Mouse (Mus musculus): ENCODE data around the gene Pacrg. TPM values are rescaled to one million over a fixed set of nuclear protein-coding genes. Genes with fewer than 3 reads are reported as not detected.

Pacrg gene
- polyA plus RNA-seq, 1 experiment from 2014 or later: 3.7 TPM

- WGBS: 85% methylated on average over 1 of the region's 1 CpGs
- H3K4me1 ChIP-seq (ENCODE audit: control insufficient read depth, insufficient read depth, low read length): no peaks in the 10 kb centered on the region
- DNase-seq (ENCODE audit: low spot score, missing footprints): no peak
These were observed 123.0 kb downstream of the Pacrg start for GRCm38 (mm10) chr17:10717148-10717547.

GRCm38 (mm10) chr17:10702781-10703180, 137.3 kb downstream of the Pacrg start:
- H3K9me3 ChIP-seq (ENCODE audit: control insufficient read depth, low read length): no peaks in the 10 kb centered on the region
- DNase-seq (ENCODE audit: low spot score, missing footprints) (no peak), ATAC-seq (ENCODE audit: low FRiP score) (no peak)
- H3K4me1 ChIP-seq (ENCODE audit: control insufficient read depth, insufficient read depth, low read length): no peaks in the 10 kb centered on the region
- WGBS: 84% methylated on average over 6 of the region's 6 CpGs
- no peaks in the 10 kb centered on the region for H3K36me3 ChIP-seq (ENCODE audit: control insufficient read depth, insufficient read depth, low read length)
- H3K4me2 ChIP-seq: no peak overlapping the region
- no peak overlapping the region for H3K4me3 ChIP-seq (ENCODE audit: low read depth, low read length)
- no peak overlapping the region for H3K27ac ChIP-seq (ENCODE audit: low read depth, low read length)
- H3K27me3 ChIP-seq (ENCODE audit: control insufficient read depth, insufficient read depth, low read length): no peaks in the 10 kb centered on the region
- H3K9ac ChIP-seq (ENCODE audit: low read length): no peak overlapping the region

More at GRCm38 (mm10) chr17:10717148-10717547, 123.0 kb downstream of the Pacrg start:
- Histone ChIP-seq H3K9ac (ENCODE audit: low read length) (no peak overlapping the region), H3K4me3 (ENCODE audit: low read depth, low read length) (no peak overlapping the region), H3K9me3 (ENCODE audit: control insufficient read depth, low read length) (no peaks in the 10 kb centered on the region), H3K4me2 (no peak overlapping the region), H3K36me3 (ENCODE audit: control insufficient read depth, insufficient read depth, low read length) (no peaks in the 10 kb centered on the region), H3K27me3 (ENCODE audit: control insufficient read depth, insufficient read depth, low read length) (no peaks in the 10 kb centered on the region), H3K27ac (ENCODE audit: low read depth, low read length) (no peak overlapping the region)
- no peak for ATAC-seq (ENCODE audit: low FRiP score)

- Histone ChIP-seq H3K4me2 (no peak overlapping the region), H3K4me1 (ENCODE audit: control insufficient read depth, insufficient read depth, low read length) (no peaks in the 10 kb centered on the region), H3K4me3 (ENCODE audit: low read depth, low read length) (no peak overlapping the region), H3K27ac (ENCODE audit: low read depth, low read length) (no peak overlapping the region), H3K9me3 (ENCODE audit: control insufficient read depth, low read length) (no peaks in the 10 kb centered on the region), H3K27me3 (ENCODE audit: control insufficient read depth, insufficient read depth, low read length) (no peaks in the 10 kb centered on the region), H3K9ac (ENCODE audit: low read length) (no peak overlapping the region), H3K36me3 (ENCODE audit: control insufficient read depth, insufficient read depth, low read length) (no peaks in the 10 kb centered on the region)
- WGBS: 86% methylated on average over 8 of the region's 8 CpGs
- no peak for DNase-seq (ENCODE audit: low spot score, missing footprints)
- no peak for ATAC-seq (ENCODE audit: low FRiP score)
These were observed 142.1 kb downstream of the Pacrg start for GRCm38 (mm10) chr17:10698041-10698440.

GRCm38 (mm10) chr17:10695421-10695820, 144.7 kb downstream of the Pacrg start:
- H3K27me3 ChIP-seq (ENCODE audit: control insufficient read depth, insufficient read depth, low read length): no peaks in the 10 kb centered on the region
- no peak for ATAC-seq (ENCODE audit: low FRiP score)
- no peaks in the 10 kb centered on the region for H3K36me3 ChIP-seq (ENCODE audit: control insufficient read depth, insufficient read depth, low read length)
- H3K9ac ChIP-seq (ENCODE audit: low read length): no peak overlapping the region
- H3K4me1 ChIP-seq (ENCODE audit: control insufficient read depth, insufficient read depth, low read length): no peaks in the 10 kb centered on the region
- no peak overlapping the region for H3K27ac ChIP-seq (ENCODE audit: low read depth, low read length)
- no peaks in the 10 kb centered on the region for H3K9me3 ChIP-seq (ENCODE audit: control insufficient read depth, low read length)
- DNase-seq (ENCODE audit: low spot score, missing footprints): no peak
- H3K4me3 ChIP-seq (ENCODE audit: low read depth, low read length): no peak overlapping the region
- H3K4me2 ChIP-seq: no peak overlapping the region

GRCm38 (mm10) chr17:10677098-10677497, 163.0 kb downstream of the Pacrg start:
- 84% methylated on average over 4 of the region's 4 CpGs for WGBS
- no peaks in the 10 kb centered on the region for H3K36me3 ChIP-seq (ENCODE audit: control insufficient read depth, insufficient read depth, low read length)
- no peak overlapping the region for H3K27ac ChIP-seq (ENCODE audit: low read depth, low read length)
- H3K9ac ChIP-seq (ENCODE audit: low read length): no peak overlapping the region
- H3K27me3 ChIP-seq (ENCODE audit: control insufficient read depth, insufficient read depth, low read length): no peaks in the 10 kb centered on the region
- ATAC-seq (ENCODE audit: low FRiP score): no peak
- no peak for DNase-seq (ENCODE audit: low spot score, missing footprints)
- no peak overlapping the region for H3K4me2 ChIP-seq
- no peak overlapping the region for H3K4me3 ChIP-seq (ENCODE audit: low read depth, low read length)
- no peaks in the 10 kb centered on the region for H3K4me1 ChIP-seq (ENCODE audit: control insufficient read depth, insufficient read depth, low read length)
- no peaks in the 10 kb centered on the region for H3K9me3 ChIP-seq (ENCODE audit: control insufficient read depth, low read length)

- H3K27ac ChIP-seq (ENCODE audit: low read depth, low read length): no peak overlapping the region
- H3K36me3 ChIP-seq (ENCODE audit: control insufficient read depth, insufficient read depth, low read length): no peaks in the 10 kb centered on the region
- ATAC-seq (ENCODE audit: low FRiP score): no peak
- DNase-seq (ENCODE audit: low spot score, missing footprints): no peak
- WGBS: 71% methylated on average over 5 of the region's 5 CpGs
- H3K9ac ChIP-seq (ENCODE audit: low read length): no peak overlapping the region
- H3K27me3 ChIP-seq (ENCODE audit: control insufficient read depth, insufficient read depth, low read length): no peaks in the 10 kb centered on the region
- no peak overlapping the region for H3K4me2 ChIP-seq
- H3K4me3 ChIP-seq (ENCODE audit: low read depth, low read length): no peak overlapping the region
- no peaks in the 10 kb centered on the region for H3K9me3 ChIP-seq (ENCODE audit: control insufficient read depth, low read length)
- no peaks in the 10 kb centered on the region for H3K4me1 ChIP-seq (ENCODE audit: control insufficient read depth, insufficient read depth, low read length)
These were observed 164.6 kb downstream of the Pacrg start for GRCm38 (mm10) chr17:10675536-10675935.

- DNase-seq (ENCODE audit: low spot score, missing footprints) (no peak), ATAC-seq (ENCODE audit: low FRiP score) (no peak)
- H3K4me1 ChIP-seq (ENCODE audit: control insufficient read depth, insufficient read depth, low read length): no peaks in the 10 kb centered on the region
- no peak overlapping the region for H3K27ac ChIP-seq (ENCODE audit: low read depth, low read length)
- no peaks in the 10 kb centered on the region for H3K9me3 ChIP-seq (ENCODE audit: control insufficient read depth, low read length)
- WGBS: 71% methylated on average over 3 of the region's 3 CpGs
- no peak overlapping the region for H3K9ac ChIP-seq (ENCODE audit: low read length)
- no peaks in the 10 kb centered on the region for H3K36me3 ChIP-seq (ENCODE audit: control insufficient read depth, insufficient read depth, low read length)
- no peak overlapping the region for H3K4me3 ChIP-seq (ENCODE audit: low read depth, low read length)
- no peak overlapping the region for H3K4me2 ChIP-seq
- H3K27me3 ChIP-seq (ENCODE audit: control insufficient read depth, insufficient read depth, low read length): no peaks in the 10 kb centered on the region
These were observed 165.1 kb downstream of the Pacrg start for GRCm38 (mm10) chr17:10675048-10675447.

- Histone ChIP-seq H3K36me3 (ENCODE audit: control insufficient read depth, insufficient read depth, low read length) (no peaks in the 10 kb centered on the region), H3K9ac (ENCODE audit: low read length) (no peak overlapping the region), H3K27me3 (ENCODE audit: control insufficient read depth, insufficient read depth, low read length) (no peaks in the 10 kb centered on the region), H3K4me2 (no peak overlapping the region), H3K4me1 (ENCODE audit: control insufficient read depth, insufficient read depth, low read length) (no peaks in the 10 kb centered on the region), H3K4me3 (ENCODE audit: low read depth, low read length) (no peak overlapping the region), H3K27ac (ENCODE audit: low read depth, low read length) (no peak overlapping the region), H3K9me3 (ENCODE audit: control insufficient read depth, low read length) (no peaks in the 10 kb centered on the region)
- ATAC-seq (ENCODE audit: low FRiP score) (no peak), DNase-seq (ENCODE audit: low spot score, missing footprints) (no peak)
- WGBS: 87% methylated on average over 4 of the region's 4 CpGs
These were observed 178.8 kb downstream of the Pacrg start for GRCm38 (mm10) chr17:10661294-10661693.

- ATAC-seq (ENCODE audit: low FRiP score): no peak
These were observed 196.5 kb downstream of the Pacrg start for GRCm38 (mm10) chr17:10643604-10644003.

GRCm38 (mm10) chr17:10639816-10640215, 200.3 kb downstream of the Pacrg start:
- Histone ChIP-seq H3K27ac (ENCODE audit: low read depth, low read length) (no peak overlapping the region), H3K27me3 (ENCODE audit: control insufficient read depth, insufficient read depth, low read length) (no peaks in the 10 kb centered on the region), H3K36me3 (ENCODE audit: control insufficient read depth, insufficient read depth, low read length) (no peaks in the 10 kb centered on the region), H3K9me3 (ENCODE audit: control insufficient read depth, low read length) (no peaks in the 10 kb centered on the region), H3K4me1 (ENCODE audit: control insufficient read depth, insufficient read depth, low read length) (no peaks in the 10 kb centered on the region), H3K4me2 (no peak overlapping the region), H3K4me3 (ENCODE audit: low read depth, low read length) (no peak overlapping the region), H3K9ac (ENCODE audit: low read length) (no peak overlapping the region)
- WGBS: 73% methylated on average over 1 of the region's 1 CpGs
- DNase-seq (ENCODE audit: low spot score, missing footprints) (no peak), ATAC-seq (ENCODE audit: low FRiP score) (no peak)

More at GRCm38 (mm10) chr17:10643604-10644003, 196.5 kb downstream of the Pacrg start:
- Histone ChIP-seq H3K4me1 (ENCODE audit: control insufficient read depth, insufficient read depth, low read length) (no peaks in the 10 kb centered on the region), H3K27ac (ENCODE audit: low read depth, low read length) (no peak overlapping the region), H3K36me3 (ENCODE audit: control insufficient read depth, insufficient read depth, low read length) (no peaks in the 10 kb centered on the region), H3K4me2 (no peak overlapping the region), H3K9me3 (ENCODE audit: control insufficient read depth, low read length) (no peaks in the 10 kb centered on the region), H3K27me3 (ENCODE audit: control insufficient read depth, insufficient read depth, low read length) (no peaks in the 10 kb centered on the region), H3K4me3 (ENCODE audit: low read depth, low read length) (no peak overlapping the region), H3K9ac (ENCODE audit: low read length) (no peak overlapping the region)
- 92% methylated on average over 7 of the region's 7 CpGs for WGBS
- no peak for DNase-seq (ENCODE audit: low spot score, missing footprints)
